Comparison of ENCODE assay signal across 19 mouse cellular contexts in genomic region chr2:161065594-161065993, GRCm38 (mm10). TPM values are rescaled to one million over a fixed set of nuclear protein-coding genes. Genes with fewer than 3 reads are reported as not detected.
A peak's percentile ranks its signal among the peaks of the same experiment; 100 is the strongest.
DNase-seq lines count a peak whose midpoint lies in the region; ATAC-seq and TF ChIP-seq lines count a peak whose summit lies in the region.
"Had no signal": no experiment of that assay in that cellular context is flagged by ENCODE, and none has a peak within 500 bp of the region (broad histone marks: within the 10 kb centered on the region; RNA-seq: fewer than 3 reads in every experiment).

No protein-coding gene starts in this region.

- H3K9me3 ChIP-seq in liver, embryonic 12.5 days (replicated peaks): no peaks in the 10 kb centered on the region
- no peaks in the 10 kb centered on the region for H3K9me3 ChIP-seq in liver, postnatal 0 days (ENCODE audit: low read length)
- no peaks in the 10 kb centered on the region for H3K9me3 ChIP-seq in liver, embryonic 16.5 days (replicated peaks; ENCODE audit: control insufficient read depth, low read length)
- H3K9me3 ChIP-seq: embryonic facial prominence, embryonic 13.5 days; forebrain, embryonic 12.5 days; heart, embryonic 10.5 days; hindbrain, embryonic 13.5 days had no signal

- TF ChIP-seq EP300 in liver, postnatal 0 days (IDR thresholded peaks at IDR 0.05; ENCODE audit: low read depth): no peak

- no peak overlapping the region for H3K9ac ChIP-seq in liver, embryonic 12.5 days
- H3K9ac ChIP-seq in liver, postnatal 0 days (replicated peaks): no peak overlapping the region
- no peak overlapping the region for H3K9ac ChIP-seq in liver, embryonic 16.5 days (ENCODE audit: low read depth, low read length)
- H3K9ac ChIP-seq: embryonic facial prominence, embryonic 13.5 days; forebrain, embryonic 12.5 days; hindbrain, embryonic 13.5 days had no signal

- WGBS in liver, embryonic 12.5 days (ENCODE audit: insufficient replicate concordance): 54% methylated on average over 2 of the region's 2 CpGs
- WGBS in liver, postnatal 0 days (ENCODE audit: insufficient replicate concordance): 65% methylated on average over 2 of the region's 2 CpGs
- WGBS in liver, embryonic 16.5 days (ENCODE audit: insufficient replicate concordance): 36% methylated on average over 2 of the region's 2 CpGs

- ATAC-seq in liver, embryonic 12.5 days: peak; percentile 74
- no peak for ATAC-seq in liver, postnatal 0 days
- ATAC-seq in common myeloid progenitor, adult 5-6 weeks (replicated peaks; ENCODE audit: low read depth, poor library complexity, severe bottlenecking): peak; percentile 40; the same call in 1 of the 2 replicates
- ATAC-seq in liver, embryonic 16.5 days (ENCODE audit: low read depth): 0 out of 2 replicates have a peak, but pooled peaks have one; percentile 47
- ATAC-seq: forebrain, embryonic 16.5 days; hindbrain, postnatal 0 days had no signal

- H3K27ac ChIP-seq in liver, embryonic 12.5 days: peak overlapping the region; percentile 70
- H3K27ac ChIP-seq in liver, postnatal 0 days (ENCODE audit: low read depth): no peak overlapping the region
- no peak overlapping the region for H3K27ac ChIP-seq in liver, embryonic 16.5 days (ENCODE audit: low read length)
- H3K27ac ChIP-seq: forebrain, embryonic 12.5 days; hindbrain, embryonic 13.5 days; hindbrain, postnatal 0 days had no signal

- H3K4me1 ChIP-seq in liver, embryonic 12.5 days: peaks cover 30% of the 10 kb centered on the region
- no peaks in the 10 kb centered on the region for H3K4me1 ChIP-seq in liver, postnatal 0 days (ENCODE audit: insufficient read depth)
- H3K4me1 ChIP-seq in liver, embryonic 16.5 days (ENCODE audit: control insufficient read depth, low read depth, low read length): peaks cover 7% of the 10 kb centered on the region

- H3K4me3 ChIP-seq in liver, embryonic 12.5 days: no peak overlapping the region
- H3K4me3 ChIP-seq in liver, postnatal 0 days (ENCODE audit: low read depth, low read length): no peak overlapping the region
- H3K4me3 ChIP-seq in liver, embryonic 16.5 days (ENCODE audit: low read depth, low read length): no peak overlapping the region
- H3K4me3 ChIP-seq: embryonic facial prominence, embryonic 13.5 days; forebrain, embryonic 12.5 days; heart, embryonic 10.5 days; hindbrain, embryonic 13.5 days had no signal

- TF ChIP-seq CTCF in liver, postnatal 0 days (IDR thresholded peaks at IDR 0.05; ENCODE audit: low read depth): no peak

- H3K36me3 ChIP-seq in liver, embryonic 12.5 days: peaks cover 6% of the 10 kb centered on the region
- H3K36me3 ChIP-seq in liver, postnatal 0 days (replicated peaks; ENCODE audit: insufficient read depth, low read length): no peaks in the 10 kb centered on the region
- H3K36me3 ChIP-seq in liver, embryonic 16.5 days (ENCODE audit: control insufficient read depth, insufficient read depth): no peaks in the 10 kb centered on the region

- H3K27me3 ChIP-seq in liver, embryonic 12.5 days (replicated peaks): no peaks in the 10 kb centered on the region
- H3K27me3 ChIP-seq in liver, postnatal 0 days (ENCODE audit: insufficient read depth, low read length): no peaks in the 10 kb centered on the region
- no peaks in the 10 kb centered on the region for H3K27me3 ChIP-seq in liver, embryonic 16.5 days (ENCODE audit: control insufficient read depth, insufficient read depth, low read depth, low read length)
- H3K27me3 ChIP-seq: embryonic facial prominence, embryonic 13.5 days; forebrain, embryonic 12.5 days; hindbrain, embryonic 13.5 days had no signal

- DNase-seq in liver, postnatal 0 days: no peak
- DNase-seq in embryo, embryonic 9.5 days (ENCODE audit: extremely low spot score): no peak
- no peak for DNase-seq in adrenal gland, postnatal 36 days
- DNase-seq in adrenal gland, postnatal 4 days (ENCODE audit: low spot score in 2 of 2): no peak
- DNase-seq: adrenal gland, postnatal 10 days; cerebellum, adult 18-20 months; cerebellum, adult 9-11 months; gastrocnemius, postnatal 10 days; heart, adult 18-20 months; heart, postnatal 10 days had no signal

- H3K4me2 ChIP-seq in liver, embryonic 12.5 days: peak overlapping the region; percentile 27
- H3K4me2 ChIP-seq in liver, postnatal 0 days (ENCODE audit: low read depth, low read length): no peak overlapping the region
- H3K4me2 ChIP-seq in liver, embryonic 16.5 days (ENCODE audit: low read depth, low read length): no peak overlapping the region
- H3K4me2 ChIP-seq: embryonic facial prominence, embryonic 13.5 days; forebrain, embryonic 12.5 days; hindbrain, embryonic 13.5 days had no signal

RNA-seq across cellular contexts. Expression of gene Chd6, which starts 43.3 kb away (rescaled TPM):
- 8.3 and 8.8 TPM in 2 replicates for polyA plus RNA-seq in liver, embryonic 12.5 days (2016; fragmentation: Nextera tagmentation; extraction: Ambion mirVana)
- polyA plus RNA-seq in liver, postnatal 0 days (2015; fragmentation: Nextera tagmentation; extraction: Ambion mirVana): 4.0 and 4.6 TPM in 2 replicates
- 59.1 and 67.6 TPM in 2 replicates for total RNA-seq in common myeloid progenitor, adult 5-6 weeks (2017)
- 3.6 and 4.7 TPM in 2 replicates for polyA plus RNA-seq in liver, embryonic 16.5 days (2015; fragmentation: Nextera tagmentation; extraction: Ambion mirVana)
- total RNA-seq in adrenal gland, postnatal 36 days (2021): 10 to 100 TPM; 34.7 TPM
- 10 to 100 TPM; 57.8 to 62.7 TPM for total RNA-seq in adrenal gland, postnatal 4 days (2021)
